Mouse (Mus musculus): ENCODE measurements around the gene Ankrd13a. TPM values are rescaled to one million over a fixed set of nuclear protein-coding genes. Genes with fewer than 3 reads are reported as not detected.

The Ankrd13a gene
- total RNA-seq, 2 experiments from 2014 or later, result 37.1 to 39.5 TPM

- DNase-seq, result no peak
These were observed 7.8 kb upstream of the Ankrd13a start for GRCm38 (mm10) chr5:114766686-114767085.

GRCm38 (mm10) chr5:114767185-114767584, 7.3 kb upstream of the Ankrd13a start:
- DNase-seq, result no peak

DNA sequence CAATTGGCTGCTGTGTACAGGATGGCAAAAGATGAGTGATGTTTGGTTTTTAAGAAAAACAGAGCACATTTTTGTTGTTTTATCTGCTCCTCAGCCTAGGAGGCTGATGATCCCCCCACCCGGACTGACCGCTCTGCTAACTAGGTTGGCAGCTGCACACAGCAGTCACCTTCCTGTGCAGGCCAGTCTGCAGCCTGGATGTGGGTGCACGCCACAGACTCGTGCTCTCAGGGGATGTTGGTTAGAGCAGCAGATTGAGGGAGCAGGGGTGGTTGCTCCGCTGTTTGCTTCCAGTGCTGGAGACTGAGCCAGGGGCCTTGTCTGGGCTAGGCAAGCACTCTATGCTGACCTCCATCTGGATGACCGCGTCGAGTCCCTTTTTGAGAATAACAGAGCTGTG, 4.7 kb upstream of the Ankrd13a start:
- DNase-seq, result no peak

DNA sequence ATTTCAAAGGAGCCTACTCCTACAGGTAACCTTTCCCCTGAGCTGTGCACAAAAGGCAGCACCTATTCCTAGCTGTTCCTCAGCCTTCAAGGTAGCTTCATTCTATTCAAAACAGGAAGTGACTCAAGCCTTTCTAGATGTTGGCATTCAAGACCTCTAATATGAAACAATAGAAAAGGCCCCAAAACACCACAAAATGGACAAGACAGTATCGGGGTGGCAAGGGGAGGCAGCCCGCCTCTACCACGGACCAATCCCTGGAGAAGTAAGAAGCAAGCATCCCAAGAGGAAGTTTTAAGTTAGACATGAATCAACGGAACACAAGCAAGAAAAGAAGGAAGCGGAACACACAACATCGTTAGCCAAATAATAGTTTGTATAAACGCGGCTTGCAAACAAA, 2.7 kb upstream of the Ankrd13a start:
- DNase-seq, result no peak

DNA sequence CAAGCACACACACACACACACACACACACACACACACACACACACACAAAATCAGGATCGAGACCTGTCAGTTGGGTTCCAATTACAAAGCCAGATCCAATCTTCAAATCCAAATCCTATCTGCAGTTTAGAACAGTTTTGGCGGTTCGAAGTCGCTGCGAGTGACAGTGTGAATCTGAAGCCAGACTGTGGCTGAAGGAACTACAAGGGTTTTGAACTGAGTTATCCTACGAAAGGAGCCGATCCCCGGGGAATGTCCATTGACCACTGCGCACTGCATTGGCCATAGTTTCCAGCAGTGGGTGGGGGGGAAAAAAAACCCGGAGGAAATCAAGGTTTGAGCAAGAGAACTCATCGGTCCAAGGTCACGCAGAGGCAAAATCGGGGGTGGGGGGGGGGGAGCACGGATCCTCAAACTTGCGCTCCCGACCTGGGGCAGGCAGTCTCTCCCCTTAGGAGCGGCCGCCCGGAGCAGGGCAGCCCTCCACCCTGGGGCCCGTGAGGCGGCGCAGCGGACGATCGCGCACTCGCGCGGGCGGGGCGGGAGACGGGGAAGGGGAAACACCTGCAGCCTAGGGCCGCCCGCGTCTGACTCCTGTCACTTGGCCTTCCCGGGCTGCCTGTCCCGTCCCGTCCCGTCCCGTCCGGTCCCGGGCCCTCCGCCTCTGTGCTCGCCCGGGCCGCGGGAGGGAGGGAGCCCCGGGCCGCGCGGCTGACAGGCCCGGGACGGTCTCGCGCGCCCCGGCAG, 1.8 kb upstream of the Ankrd13a start:
- peak; percentile 65 for DNase-seq

GRCm38 (mm10) chr5:114773211-114773710, 1.2 kb upstream of the Ankrd13a start:
- DNase-seq, result peak; percentile 98

DNA sequence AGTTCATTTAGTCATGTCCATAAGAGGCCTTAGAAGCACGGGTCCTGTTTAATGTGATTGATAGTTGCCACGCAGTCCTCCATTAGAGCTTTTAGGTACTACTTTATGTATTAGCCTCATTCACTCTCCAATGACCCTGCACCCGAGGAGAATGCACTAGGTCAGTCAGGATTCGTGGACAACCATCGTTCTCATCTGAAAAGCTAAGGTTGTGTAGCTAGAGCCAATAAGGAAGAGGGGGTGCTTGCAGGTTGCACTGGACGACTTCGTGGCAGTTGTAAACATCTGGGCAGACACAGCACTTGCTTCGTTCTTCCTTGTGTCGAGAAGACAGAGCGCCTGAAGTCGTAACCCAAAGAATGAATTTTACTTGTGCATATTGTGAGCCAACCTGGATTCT, 697 bp upstream of the Ankrd13a start:
- no peak for DNase-seq

- no peak for DNase-seq
These were observed 841 bp downstream of the Ankrd13a start, which contains the start of gene Git2 for GRCm38 (mm10) chr5:114775056-114775979. Gene Git2 (minus strand): TSS chr5:114775517.

- DNase-seq, result no peak
These were observed 1.7 kb downstream of the Ankrd13a start for GRCm38 (mm10) chr5:114776174-114776573.

- DNase-seq, result no peak
These were observed 5.5 kb downstream of the Ankrd13a start for GRCm38 (mm10) chr5:114779956-114780489.

- no peak for DNase-seq
These were observed 6.4 kb downstream of the Ankrd13a start for GRCm38 (mm10) chr5:114780912-114781311.

- no peak for DNase-seq
These were observed 8.5 kb downstream of the Ankrd13a start for GRCm38 (mm10) chr5:114782991-114783390.

GRCm38 (mm10) chr5:114783405-114784163, 9.1 kb downstream of the Ankrd13a start:
- no peak for DNase-seq

DNA sequence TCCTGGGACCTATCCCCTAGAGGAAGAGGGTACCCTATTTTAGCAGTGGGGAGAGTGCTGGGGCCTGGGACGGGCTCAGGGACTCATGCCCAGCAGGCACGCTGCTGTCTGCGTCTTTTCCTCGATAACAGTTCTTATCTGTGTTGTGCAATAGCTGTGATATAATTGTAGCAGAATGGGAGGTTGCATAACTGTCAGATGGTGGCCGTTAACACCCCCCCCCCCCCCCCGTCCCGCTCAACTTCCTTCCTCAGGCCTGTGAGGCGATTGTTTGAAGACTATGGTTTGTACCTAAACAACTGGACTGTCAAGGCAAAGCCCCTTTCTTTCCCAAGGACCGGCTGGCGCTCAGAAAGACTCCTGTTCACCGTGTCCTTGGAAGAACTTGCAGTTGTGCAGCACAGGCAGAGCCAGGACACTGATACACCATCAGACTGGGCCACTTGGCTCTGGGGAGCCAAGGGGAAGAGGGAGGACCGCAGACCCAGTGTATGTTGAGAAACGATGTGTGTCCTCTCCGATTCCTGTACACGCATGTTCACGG, 10.2 kb downstream of the Ankrd13a start:
- no peak for DNase-seq

DNA sequence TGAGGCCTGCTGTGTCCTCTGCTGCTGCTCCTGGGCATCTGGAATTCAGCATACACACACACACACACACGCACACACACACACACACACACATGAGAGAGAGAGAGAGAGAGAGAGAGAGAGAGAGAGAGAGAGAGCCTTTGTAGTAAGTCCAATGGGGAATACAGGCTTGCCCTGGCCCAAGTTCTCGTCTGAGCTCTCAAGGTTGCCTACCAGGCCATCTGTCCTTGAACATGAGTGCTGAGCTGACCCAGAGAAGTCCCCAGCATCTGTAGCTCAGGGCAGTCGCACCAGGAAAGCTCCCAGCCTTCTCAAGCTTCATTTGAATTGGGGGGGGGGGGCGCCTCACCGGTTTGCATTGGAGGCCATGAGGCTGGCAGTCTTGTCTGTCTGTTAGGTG, 10.7 kb downstream of the Ankrd13a start:
- no peak for DNase-seq

- no peak for DNase-seq
These were observed 18.8 kb downstream of the Ankrd13a start for GRCm38 (mm10) chr5:114793317-114793716.

DNA sequence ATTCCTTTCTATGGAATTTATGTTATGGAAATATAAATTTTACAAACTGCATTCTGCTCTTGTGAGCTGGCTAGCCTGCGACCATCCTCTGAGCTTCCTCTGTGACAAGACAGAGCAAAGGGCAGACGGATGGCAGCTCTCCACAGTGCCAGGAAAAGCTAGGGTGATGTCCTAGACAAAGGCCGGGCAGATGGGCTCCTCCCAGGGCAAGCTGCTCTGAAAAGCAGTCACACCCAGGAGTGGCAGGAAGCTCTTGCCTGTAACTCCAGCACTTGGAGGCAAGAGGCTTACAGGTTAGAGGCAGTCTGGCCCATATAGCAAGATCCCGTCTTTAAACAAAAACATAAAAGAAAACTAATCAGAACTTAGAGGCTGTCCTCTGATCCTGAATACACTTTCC, 20.1 kb downstream of the Ankrd13a start:
- DNase-seq, result no peak

DNA sequence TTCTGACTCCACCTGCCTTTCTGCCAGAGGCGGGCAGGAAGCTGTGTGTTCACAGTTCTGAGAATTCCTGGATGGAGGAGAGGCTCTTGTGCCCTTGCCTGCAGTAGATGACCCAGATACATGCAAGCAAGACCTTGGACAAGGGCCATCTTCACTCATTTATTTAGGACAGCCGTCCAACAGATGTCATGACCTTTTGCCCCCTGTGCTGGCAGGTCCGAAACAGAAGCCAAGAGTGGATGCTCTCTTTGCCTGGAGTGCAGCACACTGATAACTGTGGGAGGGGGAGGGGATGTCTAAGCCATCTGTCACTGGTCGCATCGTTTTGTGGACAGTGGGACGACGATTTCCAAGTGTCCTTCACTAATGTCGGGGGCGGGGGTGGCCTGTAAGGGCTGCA, 20.8 kb downstream of the Ankrd13a start:
- DNase-seq, result no peak

DNA sequence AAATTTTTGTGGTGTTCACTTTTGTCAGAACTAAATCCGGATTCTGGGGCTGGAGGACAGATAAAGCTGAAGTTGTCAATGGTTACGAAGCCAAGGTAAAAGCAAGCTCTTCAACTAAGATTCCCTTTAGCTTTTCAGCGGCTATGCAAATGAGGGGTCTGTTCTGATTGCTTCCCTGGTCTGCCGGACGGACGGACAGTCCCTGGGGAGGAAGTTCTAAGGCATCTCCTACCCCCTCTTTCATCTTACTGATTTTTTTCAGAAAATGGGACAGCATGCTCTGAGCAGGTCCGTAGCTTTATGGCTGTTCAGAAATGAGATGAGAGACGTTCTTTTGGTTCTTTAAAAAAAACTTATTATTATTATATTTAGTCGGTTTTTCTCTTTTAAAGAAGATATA, 21.2 kb downstream of the Ankrd13a start:
- no peak for DNase-seq

DNA sequence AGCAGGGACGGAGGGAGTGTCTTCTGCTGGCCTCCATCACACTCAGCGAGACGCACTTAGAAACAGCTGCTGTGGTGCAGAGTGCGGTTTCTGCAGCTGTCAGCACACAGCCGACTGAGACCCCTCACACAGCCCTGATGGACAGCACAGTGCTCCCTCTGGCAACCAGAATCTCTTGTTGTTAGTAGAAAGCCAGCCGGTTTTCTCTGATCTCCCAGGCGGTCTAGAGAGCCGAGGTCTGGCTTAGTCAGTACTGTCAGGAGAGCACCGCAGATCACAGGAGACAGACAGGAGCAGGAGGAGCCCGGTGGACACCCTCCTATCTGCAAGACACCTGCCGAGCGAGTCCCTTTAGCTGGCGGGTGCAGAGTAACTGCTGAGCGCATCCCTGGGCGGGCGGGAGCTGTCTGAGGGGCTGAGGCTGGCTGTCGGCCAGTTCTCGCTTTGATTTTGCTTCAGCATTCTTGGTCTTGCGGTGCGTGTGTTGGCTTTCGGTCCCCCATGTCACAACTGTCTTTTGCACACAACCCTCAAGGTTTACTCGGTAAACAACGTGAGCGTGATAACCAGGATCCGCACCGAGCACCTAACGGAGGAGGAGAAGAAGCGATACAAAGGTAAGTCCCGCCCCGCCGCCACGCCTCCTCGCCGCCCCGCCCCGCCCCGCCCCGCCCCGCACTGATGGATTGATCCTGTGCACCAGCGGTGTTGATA, 22.0 kb downstream of the Ankrd13a start:
- DNase-seq, result no peak

- no peak for DNase-seq
These were observed 22.8 kb downstream of the Ankrd13a start for GRCm38 (mm10) chr5:114797253-114797652.
